Mouse (Mus musculus) forebrain, embryonic 12.5 days (tissue): Measurements from ENCODE around the gene Mcoln2. TPM values are rescaled to one million over a fixed set of nuclear protein-coding genes. Genes with fewer than 3 reads are reported as not detected.

Experiments
- ATAC-seq: fragments of 200-750 bp; cut with Nextera tagmentation; 2 replicates; pipeline ENCODE4 v1.8.0; 2017; ENCODE audit warnings: moderate TSS enrichment; ENCODE audit not compliant: low FRiP score
- H3K27ac ChIP-seq: fragments of 300-500 bp; sonication (generic); 2 replicates; pipeline ENCODE4 v1.5.1; 2016; ENCODE audit warnings: mild to moderate bottlenecking
- H3K27me3 ChIP-seq: fragments of 300-500 bp; sonication (generic); 2 replicates; pipeline ENCODE4 v1.6.1; 2016; ENCODE audit warnings: mild to moderate bottlenecking
- H3K36me3 ChIP-seq: fragments of 300-500 bp; sonication (generic); replicated peaks from 2 replicates; pipeline ENCODE4 v1.6.1; 2016; ENCODE audit warnings: mild to moderate bottlenecking
- H3K4me1 ChIP-seq: fragments of 300-500 bp; sonication (generic); 2 replicates; pipeline ENCODE4 v1.6.1; 2016
- H3K4me2 ChIP-seq: fragments of 300-500 bp; sonication (generic); 2 replicates; pipeline ENCODE4 v1.6.1; 2016; ENCODE audit warnings: mild to moderate bottlenecking, moderate library complexity
- H3K4me3 ChIP-seq: fragments of 300-500 bp; sonication (generic); replicated peaks from 2 replicates; pipeline ENCODE4 v1.5.1; 2016; ENCODE audit warnings: mild to moderate bottlenecking
- H3K9ac ChIP-seq: fragments of 300-500 bp; sonication (generic); 2 replicates; pipeline ENCODE4 v1.6.1; 2016; ENCODE audit warnings: mild to moderate bottlenecking
- H3K9me3 ChIP-seq: fragments of 300-500 bp; sonication (generic); 2 replicates; pipeline ENCODE4 v1.6.1; 2016
- WGBS: fragments of 180-500 bp; shearing (Covaris S2); methylation state at CpG from one replicate; pipeline ENCODE4 v1.1.7; 2016; 5-methylcytosine and 5-hydroxymethylcytosine counted together
- polyA plus RNA-seq: library from polyadenylated mRNA; unstranded; fragments of >200 nt; fragmentation: Nextera tagmentation; extraction: Ambion mirVana; gene quantifications from 2 replicates; pipeline ENCODE4 v1.2.1, GENCODE M21; 2016

The Mcoln2 gene
- polyA plus RNA-seq, 1 experiment from 2014 or later, result 0.20 TPM

DNA sequence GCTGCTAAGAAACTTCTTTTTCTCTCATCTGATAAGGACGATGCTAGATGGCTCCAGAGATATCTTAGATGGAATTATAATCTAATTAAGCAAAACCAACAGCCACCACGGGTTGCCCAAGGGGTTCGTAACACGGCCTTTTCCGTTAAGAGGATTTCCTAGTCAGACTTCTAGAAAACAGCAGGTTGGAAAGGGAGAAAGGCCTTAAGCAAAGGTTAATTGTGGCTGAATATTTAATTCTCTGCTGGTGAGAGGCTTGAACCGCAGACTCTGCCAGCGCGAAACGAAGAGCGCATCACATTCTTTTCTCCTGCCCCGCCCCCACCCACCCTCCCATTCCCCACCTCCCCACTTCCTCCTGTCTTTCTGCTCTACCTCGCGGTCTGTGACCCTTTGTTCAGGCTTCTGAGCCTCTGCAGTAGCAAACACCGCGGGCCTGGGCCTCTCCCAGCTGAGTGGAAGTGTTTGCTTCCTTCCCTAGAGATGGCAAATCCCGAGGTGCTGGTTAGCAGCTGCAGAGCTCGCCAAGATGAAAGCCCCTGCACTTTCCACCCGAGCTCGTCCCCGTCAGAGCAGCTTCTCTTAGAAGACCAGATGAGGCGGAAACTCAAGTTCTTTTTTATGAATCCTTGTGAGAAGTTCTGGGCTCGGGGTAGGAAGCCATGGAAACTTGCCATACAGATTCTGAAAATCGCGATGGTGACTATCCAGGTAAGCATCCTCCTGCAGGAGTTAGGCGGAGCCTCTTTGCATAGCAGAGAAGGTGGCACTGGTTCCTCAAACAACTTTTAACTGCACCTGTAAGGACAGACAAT, 28.1 kb upstream of the Mcoln2 start:
- WGBS, result 7% methylated on average over 25 of the region's 25 CpGs
- ATAC-seq, result peak; percentile 44; the same call in 1 of the 2 replicates
- peak overlapping the region; percentile 13; the same call in 1 of the 2 replicates for H3K9ac ChIP-seq
- H3K27ac ChIP-seq, result no peak overlapping the region
- H3K36me3 ChIP-seq, result no peaks in the 10 kb centered on the region
- H3K4me1 ChIP-seq, result peaks cover 18% of the 10 kb centered on the region
- H3K4me3 ChIP-seq, result peak overlapping the region; percentile 18
- no peaks in the 10 kb centered on the region for H3K9me3 ChIP-seq
- H3K4me2 ChIP-seq, result peak overlapping the region; percentile 47
- H3K27me3 ChIP-seq, result peaks cover 30% of the 10 kb centered on the region

- Histone ChIP-seq H3K4me3 (no peak overlapping the region), H3K9ac (no peak overlapping the region), H3K4me2 (peak overlapping the region; percentile 47; the same call in 1 of the 2 replicates), H3K27me3 (peaks cover 25% of the 10 kb centered on the region), H3K27ac (no peak overlapping the region), H3K9me3 (no peaks in the 10 kb centered on the region), H3K4me1 (peaks cover 18% of the 10 kb centered on the region), H3K36me3 (no peaks in the 10 kb centered on the region)
- WGBS, result 35% methylated on average over 3 of the region's 3 CpGs
- no peak for ATAC-seq
Observed at GRCm38 (mm10) chr3:146122125-146122420, 27.6 kb upstream of the Mcoln2 start.

DNA sequence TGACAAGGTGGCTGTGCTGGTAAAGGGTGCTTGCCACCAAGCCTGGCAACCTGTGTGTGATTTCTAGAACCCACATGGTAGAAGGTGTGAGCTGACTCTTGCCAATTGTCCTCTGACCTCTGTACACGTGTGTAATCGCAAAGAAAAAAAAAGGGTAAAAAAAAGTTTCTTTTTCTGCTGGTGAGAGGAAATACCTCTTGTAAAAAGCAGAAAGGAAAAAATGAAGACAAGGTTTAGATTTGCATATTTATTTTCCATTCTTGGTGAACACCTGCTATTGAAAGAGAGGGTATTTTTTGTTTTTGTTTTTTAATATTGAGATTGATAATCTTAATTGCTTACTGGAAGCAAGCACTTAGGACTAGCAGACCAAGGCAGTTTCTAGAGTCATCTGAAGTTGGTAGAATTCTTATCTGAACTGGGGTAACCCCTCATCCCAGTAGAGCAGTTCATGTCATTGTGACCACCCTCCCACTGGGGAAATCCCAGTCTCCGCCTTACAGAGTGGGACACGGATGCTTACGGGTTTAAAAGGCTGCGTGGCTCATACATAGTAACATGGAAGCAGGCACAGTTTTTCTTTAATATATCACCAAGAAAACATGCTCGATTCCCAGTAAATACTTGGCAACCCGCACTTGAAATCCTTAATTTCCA, 26.7 kb upstream of the Mcoln2 start:
- no peaks in the 10 kb centered on the region for H3K9me3 ChIP-seq
- H3K4me1 ChIP-seq, result peaks cover 13% of the 10 kb centered on the region
- WGBS, result 87% methylated on average over 8 of the region's 8 CpGs
- H3K4me3 ChIP-seq, result no peak overlapping the region
- H3K9ac ChIP-seq, result no peak overlapping the region
- no peaks in the 10 kb centered on the region for H3K36me3 ChIP-seq
- no peak overlapping the region for H3K4me2 ChIP-seq
- no peak overlapping the region for H3K27ac ChIP-seq
- no peak for ATAC-seq
- H3K27me3 ChIP-seq, result peaks cover 16% of the 10 kb centered on the region

DNA sequence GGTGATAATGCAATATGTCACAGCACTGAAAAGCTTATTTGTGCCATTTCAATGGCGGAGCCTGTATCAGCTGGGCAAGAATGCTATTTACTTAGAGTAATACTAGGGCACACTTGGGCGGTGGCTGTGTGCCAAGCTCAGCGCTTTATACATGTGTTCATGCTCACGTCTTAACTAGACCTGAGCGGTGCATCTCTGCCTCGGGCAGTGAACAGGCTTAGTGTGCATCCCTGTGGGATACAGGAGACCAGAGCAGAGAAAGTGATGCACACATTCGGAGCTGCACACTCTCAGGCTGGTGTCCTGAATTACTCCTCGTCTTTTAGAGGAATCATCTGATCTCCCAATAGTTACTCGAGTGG, 26.2 kb upstream of the Mcoln2 start:
- Histone ChIP-seq H3K9ac (no peak overlapping the region), H3K4me2 (no peak overlapping the region), H3K4me1 (peaks cover 13% of the 10 kb centered on the region), H3K36me3 (no peaks in the 10 kb centered on the region), H3K27ac (no peak overlapping the region), H3K4me3 (no peak overlapping the region), H3K27me3 (peaks cover 11% of the 10 kb centered on the region), H3K9me3 (no peaks in the 10 kb centered on the region)
- 76% methylated on average over 9 of the region's 9 CpGs for WGBS
- ATAC-seq, result no peak

DNA sequence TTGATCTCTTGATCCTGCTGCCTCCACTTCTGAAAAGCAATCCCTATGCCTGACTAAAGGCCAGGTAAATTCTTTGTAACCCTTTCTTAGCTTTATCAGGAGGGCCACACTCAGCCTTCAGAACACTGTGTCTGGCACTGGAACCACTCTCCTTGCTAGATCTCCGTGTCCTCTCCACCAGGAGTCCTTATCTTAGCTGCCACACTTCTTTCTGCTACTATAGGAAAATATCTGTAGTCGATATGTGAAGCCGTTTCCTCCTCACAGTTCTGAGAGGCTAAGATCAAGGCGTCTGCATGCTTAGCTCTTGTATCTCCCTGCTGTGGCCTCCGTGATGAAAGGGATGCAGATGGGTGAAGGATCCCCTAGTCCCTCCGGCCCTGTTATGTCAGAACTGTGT, 22.4 kb upstream of the Mcoln2 start:
- H3K4me3 ChIP-seq, result no peak overlapping the region
- ATAC-seq, result no peak
- no peaks in the 10 kb centered on the region for H3K9me3 ChIP-seq
- H3K4me1 ChIP-seq, result peaks cover 4% of the 10 kb centered on the region; the same call in 1 of the 2 replicates
- H3K36me3 ChIP-seq, result no peaks in the 10 kb centered on the region
- no peaks in the 10 kb centered on the region for H3K27me3 ChIP-seq
- no peak overlapping the region for H3K27ac ChIP-seq
- 79% methylated on average over 6 of the region's 6 CpGs for WGBS
- no peak overlapping the region for H3K4me2 ChIP-seq
- H3K9ac ChIP-seq, result no peak overlapping the region

- Histone ChIP-seq H3K27me3 (no peaks in the 10 kb centered on the region), H3K27ac (no peak overlapping the region), H3K9me3 (no peaks in the 10 kb centered on the region), H3K4me3 (no peak overlapping the region), H3K4me1 (no peaks in the 10 kb centered on the region), H3K4me2 (no peak overlapping the region), H3K36me3 (no peaks in the 10 kb centered on the region), H3K9ac (no peak overlapping the region)
- WGBS, result 79% methylated on average over 9 of the region's 9 CpGs
- ATAC-seq, result no peak
Observed at GRCm38 (mm10) chr3:146134834-146135233, 14.8 kb upstream of the Mcoln2 start.

DNA sequence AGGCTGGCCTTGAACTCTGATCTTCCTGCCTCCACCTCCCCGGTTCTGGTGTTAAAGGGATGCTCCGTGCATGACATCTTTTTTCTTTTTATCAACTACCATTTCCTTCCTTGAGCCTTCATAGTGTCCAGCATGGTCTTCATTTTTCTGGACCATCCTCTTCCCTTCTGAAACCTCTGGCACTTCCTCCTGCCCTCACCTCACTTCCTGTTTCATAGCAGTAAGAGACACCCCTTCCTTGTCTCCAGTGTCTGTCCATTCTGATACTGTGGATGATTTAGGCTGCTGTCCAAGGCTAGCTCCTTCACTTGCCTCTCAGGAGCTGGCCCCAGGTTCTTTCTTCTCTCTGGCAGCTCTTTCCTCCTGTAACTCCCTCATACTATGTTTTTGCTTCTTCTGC, 14.2 kb upstream of the Mcoln2 start:
- Histone ChIP-seq H3K9me3 (no peaks in the 10 kb centered on the region), H3K4me2 (no peak overlapping the region), H3K9ac (no peak overlapping the region), H3K27ac (no peak overlapping the region), H3K36me3 (no peaks in the 10 kb centered on the region), H3K4me1 (no peaks in the 10 kb centered on the region), H3K4me3 (no peak overlapping the region), H3K27me3 (no peaks in the 10 kb centered on the region)
- no peak for ATAC-seq
- 93% methylated on average over 2 of the region's 2 CpGs for WGBS

- Histone ChIP-seq H3K9ac (no peak overlapping the region), H3K9me3 (no peaks in the 10 kb centered on the region), H3K4me2 (no peak overlapping the region), H3K27me3 (no peaks in the 10 kb centered on the region), H3K27ac (no peak overlapping the region), H3K4me3 (no peak overlapping the region), H3K4me1 (no peaks in the 10 kb centered on the region), H3K36me3 (no peaks in the 10 kb centered on the region)
- WGBS, result 37% methylated on average over 10 of the region's 10 CpGs
- ATAC-seq, result no peak
Observed at GRCm38 (mm10) chr3:146136422-146136821, 13.2 kb upstream of the Mcoln2 start.

- WGBS, result 95% methylated on average over 7 of the region's 7 CpGs
Observed at GRCm38 (mm10) chr3:146140276-146140675, 9.4 kb upstream of the Mcoln2 start.

DNA sequence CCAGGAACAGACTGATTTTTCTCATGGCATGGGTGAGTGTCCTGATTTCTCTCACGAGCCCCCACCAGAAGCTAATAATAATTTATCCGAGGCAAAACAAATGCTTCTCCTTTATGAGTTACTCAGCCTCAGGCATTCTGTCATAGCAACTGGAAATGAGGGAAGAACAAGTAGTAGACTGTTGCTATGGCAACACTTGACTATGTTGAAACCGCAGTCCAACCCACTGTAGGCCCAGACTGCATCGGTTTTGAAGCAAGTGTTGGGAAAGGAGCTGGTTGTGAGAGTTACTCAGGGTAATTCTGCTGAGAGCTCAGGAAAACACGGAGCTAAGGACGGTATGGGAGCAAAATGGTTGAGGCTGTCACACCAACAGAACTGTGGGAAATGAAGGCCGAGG, 7.1 kb upstream of the Mcoln2 start:
- Histone ChIP-seq H3K9me3 (no peaks in the 10 kb centered on the region), H3K27me3 (no peaks in the 10 kb centered on the region), H3K9ac (no peak overlapping the region), H3K4me3 (no peak overlapping the region), H3K4me2 (no peak overlapping the region), H3K36me3 (no peaks in the 10 kb centered on the region), H3K4me1 (no peaks in the 10 kb centered on the region), H3K27ac (no peak overlapping the region)
- ATAC-seq, result no peak
- 88% methylated on average over 7 of the region's 7 CpGs for WGBS

More at GRCm38 (mm10) chr3:146140276-146140675, 9.4 kb upstream of the Mcoln2 start:
- Histone ChIP-seq H3K4me1 (no peaks in the 10 kb centered on the region), H3K9ac (no peak overlapping the region), H3K4me3 (no peak overlapping the region), H3K27ac (no peak overlapping the region), H3K9me3 (no peaks in the 10 kb centered on the region), H3K36me3 (no peaks in the 10 kb centered on the region), H3K27me3 (no peaks in the 10 kb centered on the region), H3K4me2 (no peak overlapping the region)
- ATAC-seq, result no peak

GRCm38 (mm10) chr3:146145501-146145900, 4.1 kb upstream of the Mcoln2 start:
- H3K4me1 ChIP-seq, result peaks cover 11% of the 10 kb centered on the region
- H3K36me3 ChIP-seq, result no peaks in the 10 kb centered on the region
- H3K4me3 ChIP-seq, result no peak overlapping the region
- H3K27me3 ChIP-seq, result peaks cover 17% of the 10 kb centered on the region
- H3K9me3 ChIP-seq, result no peaks in the 10 kb centered on the region
- 59% methylated on average over 5 of the region's 5 CpGs for WGBS
- no peak overlapping the region for H3K9ac ChIP-seq
- no peak overlapping the region for H3K27ac ChIP-seq
- ATAC-seq, result no peak
- no peak overlapping the region for H3K4me2 ChIP-seq

DNA sequence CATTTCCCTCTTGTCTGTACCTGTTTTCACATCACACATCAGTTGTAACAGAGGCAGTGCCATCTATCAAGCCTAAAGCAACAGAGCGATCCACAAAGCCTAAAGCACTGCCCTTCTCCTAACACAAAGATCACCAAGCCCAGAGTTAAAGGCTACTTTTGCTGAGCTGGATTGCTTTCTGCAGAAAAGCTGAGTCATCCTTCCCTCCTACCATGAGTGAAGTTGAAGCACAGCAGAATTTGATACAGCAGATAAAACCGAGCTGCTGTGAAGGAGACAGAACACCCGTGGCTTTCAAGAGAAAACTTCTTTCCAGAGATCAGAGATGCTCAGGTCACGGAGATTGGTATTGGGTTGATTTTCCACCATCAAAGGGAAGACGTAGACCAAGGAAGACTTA, 3.5 kb upstream of the Mcoln2 start:
- Histone ChIP-seq H3K27me3 (peaks cover 24% of the 10 kb centered on the region), H3K36me3 (no peaks in the 10 kb centered on the region), H3K9me3 (no peaks in the 10 kb centered on the region), H3K27ac (no peak overlapping the region), H3K4me1 (peaks cover 14% of the 10 kb centered on the region), H3K9ac (no peak overlapping the region), H3K4me2 (no peak overlapping the region), H3K4me3 (no peak overlapping the region)
- 75% methylated on average over 5 of the region's 5 CpGs for WGBS
- no peak for ATAC-seq

- under 1% methylated on average over 26 of the region's 26 CpGs for WGBS
- Histone ChIP-seq H3K4me2 (peak overlapping the region; percentile 87), H3K36me3 (no peaks in the 10 kb centered on the region), H3K27me3 (peaks cover 38% of the 10 kb centered on the region), H3K9ac (peak overlapping the region; percentile 49), H3K9me3 (no peaks in the 10 kb centered on the region), H3K27ac (no peak overlapping the region), H3K4me1 (peaks cover 18% of the 10 kb centered on the region), H3K4me3 (peak overlapping the region; percentile 45)
- 0 out of 2 replicates have a peak, but pooled peaks have one; percentile 27 for ATAC-seq
Observed at GRCm38 (mm10) chr3:146150058-146150400, 396 bp downstream of the Mcoln2 start.
